Mouse (Mus musculus) frontal cortex, postnatal 36 days (tissue): Measurements from ENCODE around the gene Ankrd13d.

Experiments used
- DNase-seq, 2 experiments: peaks; one replicate each; pipeline ENCODE4 v3.0.0; 2022; ENCODE audit warnings: low spot score in 2 of 2

Ankrd13d gene

GRCm38 (mm10) chr19:4227894-4228678 lies 54.9 kb downstream of the Ankrd13d start:
- peak; percentile 60 to 77 for DNase-seq

- DNase-seq, result no peak
Observed at GRCm38 (mm10) chr19:4227446-4227845, 55.5 kb downstream of the Ankrd13d start.

- no peak for DNase-seq
Observed at GRCm38 (mm10) chr19:4226779-4227178, 56.2 kb downstream of the Ankrd13d start.

- DNase-seq, result no peak
Observed at GRCm38 (mm10) chr19:4222165-4222564, 60.8 kb downstream of the Ankrd13d start.

- no peak for DNase-seq
Observed at GRCm38 (mm10) chr19:4220957-4221743, 61.8 kb downstream of the Ankrd13d start.

- no peak for DNase-seq
Observed at GRCm38 (mm10) chr19:4220416-4220815, 62.5 kb downstream of the Ankrd13d start.
